Mouse (Mus musculus): ENCODE measurements at regions not wholly inside any gene's neighbourhood (a gene's known extent, or its start where the extent isn't known, plus 50 kb on each side); places are given as distances from the start of the nearest gene placed in this dataset.

- H3K4me3 ChIP-seq (ENCODE audit: insufficient read depth, low read length): no peak overlapping the region
- no peak for TF ChIP-seq POLR2A (IDR thresholded peaks at IDR 0.05; ENCODE audit: extremely low read depth, insufficient read depth, low read length)
- 0 out of 2 replicates have a peak, but pooled peaks have one; percentile 16 for TF ChIP-seq CTCF (IDR thresholded peaks at IDR 0.05; ENCODE audit: extremely low read depth, insufficient read depth, low read length)
- H3K27ac ChIP-seq (ENCODE audit: insufficient read depth, low read length): no peak overlapping the region
- no peaks in the 10 kb centered on the region for H3K4me1 ChIP-seq (ENCODE audit: control insufficient read depth, insufficient read depth, low read length)
These were observed 264.3 kb downstream of the Dysf start for GRCm38 (mm10) chr6:84272520-84273311.

GRCm38 (mm10) chr6:84271966-84272365 is 263.6 kb downstream of the Dysf start:
- TF ChIP-seq POLR2A (IDR thresholded peaks at IDR 0.05; ENCODE audit: extremely low read depth, insufficient read depth, low read length) (no peak), CTCF (IDR thresholded peaks at IDR 0.05; ENCODE audit: extremely low read depth, insufficient read depth, low read length) (no peak)
- no peaks in the 10 kb centered on the region for H3K4me1 ChIP-seq (ENCODE audit: control insufficient read depth, insufficient read depth, low read length)
- H3K4me3 ChIP-seq (ENCODE audit: insufficient read depth, low read length): no peak overlapping the region
- H3K27ac ChIP-seq (ENCODE audit: insufficient read depth, low read length): no peak overlapping the region

GRCm38 (mm10) chr6:84271441-84271840 is 263.1 kb downstream of the Dysf start:
- H3K4me3 ChIP-seq (ENCODE audit: insufficient read depth, low read length): no peak overlapping the region
- no peak for TF ChIP-seq POLR2A (IDR thresholded peaks at IDR 0.05; ENCODE audit: extremely low read depth, insufficient read depth, low read length)
- no peak for TF ChIP-seq CTCF (IDR thresholded peaks at IDR 0.05; ENCODE audit: extremely low read depth, insufficient read depth, low read length)
- H3K4me1 ChIP-seq (ENCODE audit: control insufficient read depth, insufficient read depth, low read length): no peaks in the 10 kb centered on the region
- no peak overlapping the region for H3K27ac ChIP-seq (ENCODE audit: insufficient read depth, low read length)

- no peaks in the 10 kb centered on the region for H3K4me1 ChIP-seq (ENCODE audit: control insufficient read depth, insufficient read depth, low read length)
- H3K27ac ChIP-seq (ENCODE audit: insufficient read depth, low read length): no peak overlapping the region
- TF ChIP-seq POLR2A (IDR thresholded peaks at IDR 0.05; ENCODE audit: extremely low read depth, insufficient read depth, low read length): no peak
- TF ChIP-seq CTCF (IDR thresholded peaks at IDR 0.05; ENCODE audit: extremely low read depth, insufficient read depth, low read length): no peak
- no peak overlapping the region for H3K4me3 ChIP-seq (ENCODE audit: insufficient read depth, low read length)
These were observed 262.3 kb downstream of the Dysf start for GRCm38 (mm10) chr6:84270518-84271165.

- no peak overlapping the region for H3K27ac ChIP-seq (ENCODE audit: insufficient read depth, low read length)
- no peaks in the 10 kb centered on the region for H3K4me1 ChIP-seq (ENCODE audit: control insufficient read depth, insufficient read depth, low read length)
- TF ChIP-seq CTCF (IDR thresholded peaks at IDR 0.05; ENCODE audit: extremely low read depth, insufficient read depth, low read length) (no peak), POLR2A (IDR thresholded peaks at IDR 0.05; ENCODE audit: extremely low read depth, insufficient read depth, low read length) (no peak)
These were observed 261.1 kb downstream of the Dysf start for GRCm38 (mm10) chr6:84269478-84269877.

GRCm38 (mm10) chr6:84269023-84269422 is 260.6 kb downstream of the Dysf start:
- no peak overlapping the region for H3K4me3 ChIP-seq (ENCODE audit: insufficient read depth, low read length)
- TF ChIP-seq POLR2A (IDR thresholded peaks at IDR 0.05; ENCODE audit: extremely low read depth, insufficient read depth, low read length) (no peak), CTCF (IDR thresholded peaks at IDR 0.05; ENCODE audit: extremely low read depth, insufficient read depth, low read length) (no peak)
- H3K4me1 ChIP-seq (ENCODE audit: control insufficient read depth, insufficient read depth, low read length): no peaks in the 10 kb centered on the region
- no peak overlapping the region for H3K27ac ChIP-seq (ENCODE audit: insufficient read depth, low read length)

More at GRCm38 (mm10) chr6:84269478-84269877, 261.1 kb downstream of the Dysf start:
- H3K4me3 ChIP-seq (ENCODE audit: insufficient read depth, low read length): no peak overlapping the region

GRCm38 (mm10) chr6:84268111-84268510 is 259.7 kb downstream of the Dysf start:
- Histone ChIP-seq H3K27ac (ENCODE audit: insufficient read depth, low read length) (no peak overlapping the region), H3K4me1 (ENCODE audit: control insufficient read depth, insufficient read depth, low read length) (no peaks in the 10 kb centered on the region), H3K4me3 (ENCODE audit: insufficient read depth, low read length) (no peak overlapping the region)
- TF ChIP-seq POLR2A (IDR thresholded peaks at IDR 0.05; ENCODE audit: extremely low read depth, insufficient read depth, low read length) (no peak), CTCF (IDR thresholded peaks at IDR 0.05; ENCODE audit: extremely low read depth, insufficient read depth, low read length) (no peak)

- H3K4me3 ChIP-seq (ENCODE audit: insufficient read depth, low read length): no peak overlapping the region
- H3K27ac ChIP-seq (ENCODE audit: insufficient read depth, low read length): no peak overlapping the region
- H3K4me1 ChIP-seq (ENCODE audit: control insufficient read depth, insufficient read depth, low read length): no peaks in the 10 kb centered on the region
- no peak for TF ChIP-seq CTCF (IDR thresholded peaks at IDR 0.05; ENCODE audit: extremely low read depth, insufficient read depth, low read length)
These were observed 259.1 kb downstream of the Dysf start for GRCm38 (mm10) chr6:84267526-84267925.

GRCm38 (mm10) chr6:84266736-84267135 is 258.3 kb downstream of the Dysf start:
- no peak overlapping the region for H3K4me3 ChIP-seq (ENCODE audit: insufficient read depth, low read length)
- TF ChIP-seq CTCF (IDR thresholded peaks at IDR 0.05; ENCODE audit: extremely low read depth, insufficient read depth, low read length): no peak
- no peak for TF ChIP-seq POLR2A (IDR thresholded peaks at IDR 0.05; ENCODE audit: extremely low read depth, insufficient read depth, low read length)
- H3K4me1 ChIP-seq (ENCODE audit: control insufficient read depth, insufficient read depth, low read length): no peaks in the 10 kb centered on the region
- no peak overlapping the region for H3K27ac ChIP-seq (ENCODE audit: insufficient read depth, low read length)

- H3K4me1 ChIP-seq (ENCODE audit: control insufficient read depth, insufficient read depth, low read length): no peaks in the 10 kb centered on the region
- TF ChIP-seq CTCF (IDR thresholded peaks at IDR 0.05; ENCODE audit: extremely low read depth, insufficient read depth, low read length) (no peak), POLR2A (IDR thresholded peaks at IDR 0.05; ENCODE audit: extremely low read depth, insufficient read depth, low read length) (no peak)
- no peak overlapping the region for H3K4me3 ChIP-seq (ENCODE audit: insufficient read depth, low read length)
- H3K27ac ChIP-seq (ENCODE audit: insufficient read depth, low read length): no peak overlapping the region
These were observed 256.3 kb downstream of the Dysf start for GRCm38 (mm10) chr6:84264681-84265080.
